Mouse (Mus musculus) E14TG2a.4 (cell line): ENCODE data around the gene Esd.

Experiments
- CTCF ChIP-seq: conservative IDR thresholded peaks from 2 replicates; pipeline ENCODE4 v1.5.1; 2014; ENCODE audit warnings: low read length
- NANOG ChIP-seq: IDR thresholded peaks from 2 replicates; pipeline ENCODE4 v1.6.1; 2014; ENCODE audit warnings: borderline replicate concordance, low read length, mixed read lengths

- TF ChIP-seq CTCF (no peak), NANOG (no peak)
These were observed 34.7 kb upstream of the Esd start for GRCm38 (mm10) chr14:74697432-74697831.
